Mouse (Mus musculus) embryo, embryonic 10.5 days (tissue): ENCODE data around the gene Bag6.
"Not testable (repeated sequence)": the region's sequence is repeated elsewhere in the genome, so short reads cannot be mapped to it uniquely, and the experiment has no call there.

ENCODE experiments used
- DNase-seq: peaks from one replicate; pipeline ENCODE4 v3.0.0-alpha.2; 2015; ENCODE audit warnings: low spot score

Gene Bag6

DNA sequence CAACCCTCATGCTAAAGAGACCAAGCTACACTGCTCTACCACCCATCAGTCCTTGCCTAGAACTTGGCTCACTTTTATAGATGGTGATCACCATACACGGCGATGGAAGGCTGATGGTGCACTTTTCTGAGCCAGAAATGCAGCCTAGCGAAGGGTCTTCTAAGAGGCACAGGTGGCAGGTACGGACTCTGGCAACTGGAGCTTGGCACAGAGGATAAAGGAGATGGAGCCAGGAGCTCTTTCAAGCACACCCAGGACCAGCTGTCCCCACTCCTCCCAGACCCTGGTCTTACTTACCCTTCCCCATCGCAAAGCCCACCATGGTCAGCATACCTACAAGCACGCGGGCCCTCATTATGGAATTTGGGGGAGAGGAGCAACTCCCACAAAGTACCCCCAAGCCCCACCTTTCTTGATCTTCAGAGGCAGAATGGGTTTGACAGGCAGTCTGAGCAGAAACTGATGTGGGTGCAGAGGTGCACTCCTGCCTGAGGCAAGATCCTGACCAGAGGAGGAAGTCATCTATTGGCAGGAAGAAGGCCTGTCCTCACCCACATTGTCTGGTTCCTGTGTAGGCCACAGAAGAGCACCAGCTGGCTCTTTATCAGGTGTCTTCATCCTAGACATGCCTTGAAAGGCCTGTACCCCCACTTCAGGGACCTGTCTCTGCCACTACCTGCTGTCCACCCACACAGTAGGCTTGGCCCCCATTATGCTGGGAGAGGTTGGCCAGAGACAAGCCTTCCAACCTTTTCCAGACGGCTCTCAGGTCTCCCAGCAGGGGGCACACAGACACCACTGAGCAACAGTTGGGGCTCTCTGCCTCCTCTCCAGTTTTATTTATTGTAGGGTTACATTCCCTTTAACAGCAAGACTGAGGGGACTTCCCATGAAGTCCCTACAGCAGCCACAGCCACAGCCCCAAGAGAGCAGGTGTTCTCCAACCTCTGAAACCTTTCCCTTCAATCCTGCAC, 19.6 kb upstream of the Bag6 start, which contains the start of gene Ly6g5b:
Ly6g5b (minus strand) TSS at position 383 of the 974 bp plus-strand sequence.
- DNase-seq = peak; percentile 29

- peak; percentile 9 for DNase-seq
Measured at GRCm38 (mm10) chr17:35120745-35121142, 14.2 kb upstream of the Bag6 start.

DNA sequence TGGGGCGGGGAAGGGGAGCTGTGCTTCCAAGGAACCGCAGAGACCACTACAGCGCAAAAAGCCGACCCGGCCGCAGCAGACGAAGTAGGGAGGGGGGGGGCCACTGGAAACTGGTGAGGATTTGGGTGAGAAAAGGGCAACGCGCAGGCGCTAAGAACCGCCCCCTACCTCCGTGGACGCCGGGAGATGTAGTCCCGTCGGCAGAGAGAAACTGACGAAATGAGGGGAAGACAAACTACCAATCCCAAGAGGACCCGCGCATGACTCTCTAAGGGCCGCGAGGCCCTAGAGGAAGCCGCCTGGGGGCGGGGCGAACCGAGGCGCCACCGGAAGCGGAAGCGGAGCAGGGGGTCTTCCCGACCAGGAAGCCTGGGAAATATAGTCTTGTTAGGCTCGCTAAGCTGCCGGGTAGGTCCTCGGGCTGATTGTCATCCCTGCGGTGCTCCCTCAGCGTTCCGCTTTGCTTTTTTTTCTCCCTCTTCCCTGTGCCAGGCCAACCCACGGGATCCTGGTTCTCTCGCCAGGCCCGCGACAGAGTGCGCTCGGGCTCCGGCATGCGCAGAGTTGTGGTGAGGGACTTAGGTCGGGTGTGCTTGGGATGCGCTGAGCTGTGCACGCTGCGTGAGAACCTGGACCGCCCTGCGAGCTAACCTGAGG, 13.7 kb upstream of the Bag6 start, which contains the start of gene Gpank1:
Gpank1 (plus strand) TSS at position 313 of the 657 bp plus-strand sequence.
- peak; percentile 99 for DNase-seq

DNA sequence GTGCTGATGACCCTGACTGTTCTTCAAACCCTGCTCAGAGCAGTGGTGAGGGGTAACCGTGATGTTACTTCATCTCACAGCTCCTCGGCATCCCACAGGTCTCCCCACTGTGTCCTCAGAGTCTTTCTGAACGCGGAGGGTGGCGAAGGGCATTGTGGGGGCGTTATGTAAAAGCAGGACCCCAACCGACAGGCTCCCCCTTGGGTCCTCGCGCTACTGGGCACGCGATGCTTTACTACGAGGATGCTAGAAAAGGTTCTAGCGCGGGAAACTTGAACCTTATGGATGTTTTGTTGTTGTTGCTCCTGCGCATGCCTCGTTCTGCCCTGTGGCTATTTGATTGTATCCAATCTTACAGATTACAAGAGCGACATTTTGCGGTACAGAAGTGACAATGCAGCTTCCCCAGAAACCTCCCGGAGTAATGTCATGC, 13.1 kb upstream of the Bag6 start, which contains the start of gene Csnk2b:
Csnk2b (minus strand) TSS at position 183 of the 433 bp plus-strand sequence.
- DNase-seq = peak; percentile 79

- DNase-seq = not testable (repeated sequence)
Measured at GRCm38 (mm10) chr17:35123287-35123686, 11.7 kb upstream of the Bag6 start.

- not testable (repeated sequence) for DNase-seq
Measured at GRCm38 (mm10) chr17:35124261-35124896, 10.6 kb upstream of the Bag6 start.

DNA sequence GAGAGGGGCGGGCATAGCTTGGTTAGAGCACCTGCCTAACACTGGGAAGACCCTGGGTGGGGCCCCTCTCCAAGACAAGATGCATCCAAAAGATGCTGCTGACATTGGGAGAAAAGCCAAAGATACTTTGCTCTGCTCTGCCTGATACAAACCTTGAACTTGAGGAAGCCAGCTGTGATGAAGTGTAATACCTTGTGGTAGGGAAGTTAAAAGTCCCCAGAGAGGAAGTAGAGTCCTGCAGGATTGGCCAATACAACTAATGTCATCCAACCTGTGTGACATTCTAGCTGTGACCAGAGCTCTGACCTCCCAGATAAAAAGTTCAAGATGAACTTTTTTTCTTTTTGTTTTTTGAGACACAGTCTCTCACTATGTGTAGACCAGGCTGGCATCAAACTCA, 9.9 kb upstream of the Bag6 start:
- no peak for DNase-seq

- no peak for DNase-seq
Measured at GRCm38 (mm10) chr17:35125578-35125977, 9.4 kb upstream of the Bag6 start.

GRCm38 (mm10) chr17:35126206-35126611, 8.8 kb upstream of the Bag6 start, which contains the start of gene D17H6S53E:
Gene D17H6S53E, plus strand, starts transcription at chr17:35126373.
- DNase-seq = peak; percentile 82

GRCm38 (mm10) chr17:35127017-35127416, 8.0 kb upstream of the Bag6 start:
- DNase-seq = no peak

DNA sequence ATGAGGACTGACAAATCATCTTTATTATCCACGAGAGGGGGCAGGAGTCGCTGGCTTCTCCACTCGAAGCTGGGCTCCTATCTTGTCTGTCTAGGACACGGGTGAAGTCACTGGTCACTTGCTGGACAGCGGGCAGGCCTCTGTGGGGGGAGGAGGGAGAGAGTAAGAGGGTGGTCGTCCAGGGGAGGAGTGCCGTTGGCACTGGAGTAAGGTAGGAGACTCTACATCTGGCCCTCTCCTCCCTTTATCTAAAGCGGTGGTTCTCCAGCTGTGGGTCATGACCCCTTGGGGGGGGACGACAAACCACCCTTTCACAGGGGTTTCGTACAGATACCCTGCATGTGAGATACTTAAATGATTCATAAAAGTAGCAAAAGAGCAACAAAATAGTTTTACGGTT, 6.0 kb upstream of the Bag6 start:
- no peak for DNase-seq

DNA sequence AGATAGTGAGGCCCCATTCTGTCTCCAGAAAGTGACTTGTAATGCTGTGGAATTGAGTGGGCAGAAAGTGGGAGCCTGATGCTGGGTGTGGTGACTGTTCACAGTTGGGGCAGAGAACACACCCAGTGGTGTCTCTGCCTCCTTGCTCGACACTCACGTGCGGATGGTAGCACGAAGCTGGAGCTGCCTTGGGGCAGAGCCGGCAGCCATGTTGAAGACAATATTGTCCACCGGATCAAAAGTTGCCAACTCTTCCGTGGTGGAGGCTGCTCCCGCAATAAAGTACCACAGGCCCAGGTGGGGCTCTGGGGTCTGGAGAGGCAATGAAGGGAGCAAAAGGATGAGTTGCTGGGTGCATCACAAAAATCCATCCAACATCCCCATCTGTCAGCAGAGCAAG, 3.9 kb upstream of the Bag6 start:
- DNase-seq = no peak

DNA sequence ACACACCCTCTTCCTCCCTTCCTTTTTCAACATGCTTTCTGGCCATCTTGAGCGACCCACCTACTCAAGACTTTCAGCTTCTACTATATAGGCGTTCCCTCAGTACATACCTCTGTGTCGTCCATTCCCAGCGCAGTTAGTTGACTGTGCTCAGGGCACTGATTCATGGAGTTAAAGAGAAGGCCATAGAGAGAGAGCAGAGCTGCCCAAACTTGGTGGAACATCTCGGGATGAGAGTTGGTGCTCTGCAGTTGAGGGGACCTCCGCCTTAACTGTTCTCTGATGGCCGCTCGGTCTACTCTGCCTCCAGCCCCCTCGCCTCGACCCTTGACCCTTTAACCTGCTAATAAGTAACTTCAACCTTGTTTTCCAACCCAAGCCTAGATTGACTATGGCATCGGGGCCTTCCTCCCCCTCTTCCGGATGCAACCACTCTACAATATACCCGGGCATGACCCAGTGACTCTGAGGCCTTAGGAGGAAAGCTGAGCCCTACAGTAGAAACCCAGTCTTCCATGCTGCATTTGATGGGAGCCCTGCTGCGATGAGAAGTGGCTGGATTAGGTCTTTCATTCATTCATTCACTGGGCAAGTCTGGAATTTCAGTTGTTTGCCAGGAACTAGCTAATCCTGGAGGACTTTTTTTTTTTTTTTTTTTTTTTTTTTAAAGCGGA, 3.3 kb upstream of the Bag6 start, which contains the start of gene Apom:
Apom (minus strand) TSS at position 551 of the 674 bp plus-strand sequence.
- DNase-seq = no peak

DNA sequence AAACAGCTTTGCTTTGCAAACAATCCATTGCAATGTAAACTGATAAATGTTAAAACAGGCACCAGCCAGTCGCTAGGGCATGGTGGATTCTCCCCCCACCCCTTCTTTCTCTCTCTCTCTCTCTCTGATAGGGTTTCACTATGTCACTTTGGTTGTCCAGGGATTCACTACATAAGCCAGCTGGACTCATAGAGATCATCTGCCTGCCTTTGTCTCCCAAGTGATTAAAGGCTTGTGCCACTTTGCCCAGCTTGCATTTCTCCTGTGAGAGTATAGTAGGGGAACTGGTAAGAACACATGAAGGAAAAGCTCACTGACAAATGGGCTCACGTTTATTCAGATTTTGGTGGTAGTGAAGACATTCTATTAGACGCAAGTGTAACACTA, 2.8 kb upstream of the Bag6 start:
- DNase-seq = no peak

GRCm38 (mm10) chr17:35133517-35133916, 1.5 kb upstream of the Bag6 start:
- no peak for DNase-seq

GRCm38 (mm10) chr17:35135591-35136320, 778 bp downstream of the Bag6 start:
- no peak for DNase-seq

DNA sequence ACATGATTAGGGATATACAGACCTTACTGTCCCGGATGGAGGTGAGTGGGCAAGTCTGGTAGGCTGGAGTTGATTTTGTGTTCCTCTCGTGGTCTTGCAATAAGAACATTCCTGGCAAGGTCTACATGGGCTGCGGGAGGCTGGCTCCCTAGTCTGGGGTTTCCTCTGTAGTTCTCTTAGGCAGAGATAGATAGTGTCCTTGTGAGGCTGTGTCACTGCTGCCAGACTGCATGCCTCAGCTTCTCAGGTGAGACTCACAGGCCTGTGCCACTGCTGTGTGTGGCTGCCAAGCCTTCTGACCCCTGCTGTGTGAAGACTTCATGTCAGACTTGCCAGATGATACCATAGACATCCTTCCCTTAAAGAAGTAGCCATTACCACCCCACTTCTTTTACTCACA, 4.3 kb downstream of the Bag6 start:
- DNase-seq = no peak

GRCm38 (mm10) chr17:35140490-35140996, 5.6 kb downstream of the Bag6 start:
- no peak for DNase-seq

DNA sequence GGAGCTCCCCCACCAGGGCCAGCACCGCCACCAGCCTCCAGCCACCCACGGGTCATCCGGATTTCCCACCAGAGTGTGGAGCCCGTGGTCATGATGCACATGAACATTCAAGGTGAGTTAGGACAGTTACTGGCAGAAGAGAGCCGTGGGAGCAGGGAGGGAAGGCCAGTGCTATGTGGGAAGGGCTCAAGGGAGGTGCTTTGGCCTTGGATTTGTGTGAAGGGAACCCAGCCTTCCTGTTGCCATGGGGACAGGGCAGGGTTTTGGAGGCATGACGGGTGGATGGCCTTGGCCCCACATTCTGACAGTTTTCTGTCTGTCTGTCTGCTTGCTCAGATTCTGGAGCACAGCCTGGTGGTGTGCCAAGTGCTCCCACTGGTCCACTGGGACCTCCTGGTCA, 7.0 kb downstream of the Bag6 start:
- no peak for DNase-seq

DNA sequence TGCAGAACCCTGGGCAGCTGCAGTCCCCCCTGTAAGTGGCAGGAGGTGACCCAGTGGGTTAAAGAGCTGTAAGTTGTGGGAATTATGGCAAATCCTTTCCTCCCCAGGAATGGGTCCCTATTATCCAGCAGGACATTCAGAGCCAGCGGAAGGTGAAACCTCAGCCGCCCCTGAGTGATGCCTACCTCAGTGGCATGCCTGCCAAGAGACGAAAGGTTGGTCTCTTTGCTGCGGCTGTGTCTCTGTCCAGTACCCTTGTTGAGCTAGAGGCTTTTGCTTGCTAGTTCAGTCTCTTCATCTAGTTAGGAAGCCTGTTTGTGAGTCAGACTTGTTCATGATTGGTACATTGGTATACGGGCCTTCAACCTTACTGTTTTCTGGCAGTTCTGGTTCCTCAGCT, 11.2 kb downstream of the Bag6 start:
- no peak for DNase-seq

GRCm38 (mm10) chr17:35147348-35147747, 12.4 kb downstream of the Bag6 start:
- no peak for DNase-seq
